ENCODE assay signal across 8 mouse cellular contexts in the genomic region with DNA sequence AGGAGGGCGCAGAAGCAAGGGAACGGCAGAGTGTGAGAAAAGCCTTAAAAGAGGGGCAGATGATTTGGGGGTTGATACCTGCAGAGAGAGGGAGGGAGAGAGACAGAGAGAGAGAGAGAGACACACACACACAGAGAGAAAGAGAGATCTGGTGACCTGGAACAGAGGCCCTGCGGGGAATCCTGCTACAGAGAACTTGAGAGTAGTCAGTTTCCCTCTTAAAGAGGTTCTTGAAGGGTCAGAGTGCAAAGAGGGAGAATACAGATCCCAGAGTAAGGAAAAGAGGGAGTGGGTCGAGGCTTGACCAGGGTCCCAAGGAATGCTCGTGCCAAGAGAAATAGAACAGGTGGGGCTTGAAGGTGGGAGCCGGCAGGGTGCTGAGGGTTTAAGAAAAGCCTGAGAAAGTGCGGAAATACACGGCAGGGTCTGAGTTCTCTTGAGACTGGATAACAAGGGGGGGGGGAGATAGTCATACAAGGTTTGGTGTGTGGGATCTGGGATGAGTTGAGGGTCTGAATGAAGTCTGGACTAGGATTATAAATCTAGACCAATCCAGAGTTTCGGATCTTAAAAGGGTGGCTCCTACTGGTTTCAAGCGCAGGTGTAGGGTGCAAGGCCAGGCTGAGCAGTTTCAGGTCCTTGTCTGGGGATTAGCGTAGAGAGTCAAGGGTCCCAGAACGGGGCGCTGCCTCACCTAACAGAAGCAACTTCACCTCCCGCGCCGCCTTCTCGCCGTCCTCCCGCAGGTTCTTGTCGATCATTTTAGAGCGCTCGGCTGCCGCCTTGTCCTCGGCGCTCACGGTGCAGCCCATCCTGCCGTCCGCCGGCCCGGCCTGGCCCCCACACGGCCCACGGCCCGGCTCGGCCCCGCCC. TPM values are rescaled to one million over a fixed set of nuclear protein-coding genes. Genes with fewer than 3 reads are reported as not detected.
DNase-seq lines count a peak whose midpoint lies in the region; ATAC-seq and TF ChIP-seq lines count a peak whose summit lies in the region.

No protein-coding gene starts in this region.

- peak overlapping the region; percentile 92 for H3K27ac ChIP-seq in kidney, embryonic 15.5 days
- peak overlapping the region; percentile 85 to 96 for H3K27ac ChIP-seq in heart, embryonic 14.5 days (replicated peaks in 1 of 2; ENCODE audit: control insufficient read depth in 1 of 2, insufficient read depth in 1 of 2, low read depth in 2 of 2, low read length in 2 of 2)
- H3K27ac ChIP-seq in macrophage = peak overlapping the region; percentile 95

- H3K79me2 ChIP-seq in macrophage (ENCODE audit: inconsistent target) = peaks cover 54% of the 10 kb centered on the region

- peaks cover 59% of the 10 kb centered on the region for H3K4me1 ChIP-seq in kidney, embryonic 15.5 days
- H3K4me1 ChIP-seq in G1E (ENCODE audit: insufficient read depth, low read depth, low read length) = peaks cover 67% of the 10 kb centered on the region
- peaks cover 37 to 50% of the 10 kb centered on the region in 2 experiments for H3K4me1 ChIP-seq in heart, embryonic 14.5 days (ENCODE audit: control insufficient read depth in 2 of 2, insufficient read depth in 2 of 2, low read length in 2 of 2)

- peak; percentile 1; the same call in 1 of the 2 replicates for ATAC-seq in kidney, embryonic 15.5 days (replicated peaks; ENCODE audit: low FRiP score)
- no peak for ATAC-seq in G1E (ENCODE audit: extremely low read depth, insufficient number of reproducible peaks, low FRiP score, poor library complexity, severe bottlenecking)
- no peak for ATAC-seq in heart, embryonic 14.5 days (ENCODE audit: insufficient number of reproducible peaks, insufficient read depth, low FRiP score, low read depth)
- ATAC-seq in activated CD4-positive, CD25-positive, alpha-beta regulatory T cell, adult 4 months = no peak
- no peak for ATAC-seq in frontal cortex, adult (ENCODE audit: low TSS enrichment)

- H3K4me3 ChIP-seq in kidney, embryonic 15.5 days (replicated peaks) = peak overlapping the region; percentile 93
- H3K4me3 ChIP-seq in G1E (ENCODE audit: low read depth, low read length) (peak overlapping the region; percentile 85), macrophage (ENCODE audit: inconsistent target) (peak overlapping the region; percentile 99)
- H3K4me3 ChIP-seq in heart, embryonic 14.5 days (ENCODE audit: control insufficient read depth in 1 of 2, insufficient read depth in 1 of 2, low read depth in 1 of 2, low read length in 2 of 2) = peak overlapping the region; percentile 78 to 97

- H3K27me3 ChIP-seq in kidney, embryonic 15.5 days = no peaks in the 10 kb centered on the region
- H3K27me3 ChIP-seq in G1E (ENCODE audit: insufficient read depth, low read length) = no peaks in the 10 kb centered on the region
- no peaks in the 10 kb centered on the region for H3K27me3 ChIP-seq in heart, embryonic 14.5 days (ENCODE audit: control insufficient read depth, insufficient read depth, low read length)

- DNase-seq in kidney, postnatal 10 days = no peak
- DNase-seq in G1E (ENCODE audit: low spot score) = peak; percentile 26
- DNase-seq in urinary bladder, postnatal 25 days (ENCODE audit: low spot score) = no peak

- TF ChIP-seq CTCF in G1E (IDR thresholded peaks at IDR 0.05; ENCODE audit: low read depth, low read length) = no peak

- under 1% methylated on average over 35 of the region's 35 CpGs for WGBS in kidney, embryonic 15.5 days
- WGBS in heart, embryonic 14.5 days = under 1% methylated on average over 35 of the region's 35 CpGs
- WGBS in macrophage (ENCODE audit: missing documents) = under 1% methylated on average over 34 of the region's 35 CpGs

- peak overlapping the region; percentile 97 for H3K9ac ChIP-seq in kidney, embryonic 15.5 days
- H3K9ac ChIP-seq in heart, embryonic 14.5 days (ENCODE audit: low read length) = peak overlapping the region; percentile 95

- H3K9me3 ChIP-seq in kidney, embryonic 15.5 days (replicated peaks) = no peaks in the 10 kb centered on the region
- no peaks in the 10 kb centered on the region for H3K9me3 ChIP-seq in G1E (replicated peaks)
- H3K9me3 ChIP-seq in heart, embryonic 14.5 days (ENCODE audit: control insufficient read depth, low read length) = no peaks in the 10 kb centered on the region

- H3K4me2 ChIP-seq in kidney, embryonic 15.5 days = peak overlapping the region; percentile 96
- peak overlapping the region; percentile 81 for H3K4me2 ChIP-seq in heart, embryonic 14.5 days (ENCODE audit: low read length)

- H3K36me3 ChIP-seq in kidney, embryonic 15.5 days = peaks cover 8% of the 10 kb centered on the region; the same call in 1 of the 2 replicates
- H3K36me3 ChIP-seq in G1E (replicated peaks) (peaks cover 38% of the 10 kb centered on the region), macrophage (ENCODE audit: inconsistent target) (no peaks in the 10 kb centered on the region)
- H3K36me3 ChIP-seq in heart, embryonic 14.5 days (ENCODE audit: control insufficient read depth, insufficient read depth, low read length) = peaks cover 24% of the 10 kb centered on the region

RNA-seq across cellular contexts. Expression of gene Gnai2, which starts 0.5 kb away (rescaled TPM):
- 403 and 424 TPM in 2 replicates for polyA plus RNA-seq in kidney, embryonic 15.5 days (2015; fragmentation: Nextera tagmentation; extraction: Ambion mirVana)
- total RNA-seq in G1E (2014; fragmentation: Nextera tagmentation) (337 and 375 TPM in 2 replicates), G1E (2017) (232 TPM in 2 replicates)
- polyA plus RNA-seq in G1E (2012) (657 and 787 TPM in 2 replicates), macrophage (2018) (624 to 802 TPM (median 682 TPM) in 3 replicates)
- 379 and 410 TPM in 2 replicates for polyA plus RNA-seq in heart, embryonic 14.5 days (2014; fragmentation: Nextera tagmentation; extraction: Ambion mirVana)
- 100 to 1,000 TPM in 23 of 26 experiments, 10 to 100 TPM in 3; 71.0 to 453 (median 221) TPM for total RNA-seq in macrophage (2018; cell fraction: chromatin; rRNA removed)
- total RNA-seq in macrophage (2018; cell fraction: cytosol; rRNA removed) = 100 to 1,000 TPM; 541 to 697 (median 633) TPM
- total RNA-seq in macrophage (2018; cell fraction: nucleus; rRNA removed) = 100 to 1,000 TPM; 118 to 431 (median 271) TPM
- polyA plus RNA-seq in activated CD4-positive, CD25-positive, alpha-beta regulatory T cell, adult 4 months (2017; shearing (Covaris generic)) = 100 to 1,000 TPM; 176 to 181 TPM

RNA-seq across cellular contexts. Expression of gene Sema3b, which starts 25.6 kb away (rescaled TPM):
- 21.1 and 22.5 TPM in 2 replicates for polyA plus RNA-seq in kidney, embryonic 15.5 days (2015; fragmentation: Nextera tagmentation; extraction: Ambion mirVana)
- total RNA-seq in G1E (2014; fragmentation: Nextera tagmentation) (not detected in 2 replicates), G1E (2017) (0.27 TPM in 1 of 2 replicates, not detected in the other)
- polyA plus RNA-seq in G1E (2012) (not detected in 2 replicates), macrophage (2018) (not detected in 3 replicates)
- polyA plus RNA-seq in heart, embryonic 14.5 days (2014; fragmentation: Nextera tagmentation; extraction: Ambion mirVana) = 6.5 and 7.2 TPM in 2 replicates
- total RNA-seq in macrophage (2018; cell fraction: chromatin; rRNA removed) = 1 to 10 TPM in 3 of 26 experiments, under 1 TPM in 14, not detected in 9; 0.17 to 2.2 (median 0.60) TPM
- total RNA-seq in macrophage (2018; cell fraction: cytosol; rRNA removed) = under 1 TPM in 3 of 26 experiments, not detected in 23; 0.03 to 0.14 (median 0.06) TPM
- total RNA-seq in macrophage (2018; cell fraction: nucleus; rRNA removed) = 1 to 10 TPM in 1 of 26 experiments, under 1 TPM in 4, not detected in 21; 0.11 to 1.0 (median 0.30) TPM
- polyA plus RNA-seq in activated CD4-positive, CD25-positive, alpha-beta regulatory T cell, adult 4 months (2017; shearing (Covaris generic)) = not detected

RNA-seq across cellular contexts. Expression of gene Slc38a3, which starts 34.7 kb away (rescaled TPM):
- 7.1 and 8.1 TPM in 2 replicates for polyA plus RNA-seq in kidney, embryonic 15.5 days (2015; fragmentation: Nextera tagmentation; extraction: Ambion mirVana)
- total RNA-seq in G1E (2014; fragmentation: Nextera tagmentation) (not detected in 2 replicates), G1E (2017) (0.11 and 0.12 TPM in 2 replicates)
- polyA plus RNA-seq in G1E (2012) (not detected in 2 replicates), macrophage (2018) (not detected in 3 replicates)
- 2.7 TPM in 2 replicates for polyA plus RNA-seq in heart, embryonic 14.5 days (2014; fragmentation: Nextera tagmentation; extraction: Ambion mirVana)
- not detected for total RNA-seq in macrophage (2018; cell fraction: chromatin; rRNA removed)
- not detected for total RNA-seq in macrophage (2018; cell fraction: cytosol; rRNA removed)
- not detected for total RNA-seq in macrophage (2018; cell fraction: nucleus; rRNA removed)
- polyA plus RNA-seq in activated CD4-positive, CD25-positive, alpha-beta regulatory T cell, adult 4 months (2017; shearing (Covaris generic)) = not detected

RNA-seq across cellular contexts. Expression of gene Gnat1, which starts 44.9 kb away (rescaled TPM):
- polyA plus RNA-seq in kidney, embryonic 15.5 days (2015; fragmentation: Nextera tagmentation; extraction: Ambion mirVana) = 3.9 and 4.6 TPM in 2 replicates
- not detected in 2 replicates for total RNA-seq in G1E (2014; fragmentation: Nextera tagmentation)
- 0.05 TPM in 1 of 2 replicates, not detected in the other for total RNA-seq in G1E (2017)
- polyA plus RNA-seq in G1E (2012) = not detected in 2 replicates
- polyA plus RNA-seq in heart, embryonic 14.5 days (2014; fragmentation: Nextera tagmentation; extraction: Ambion mirVana) = 0.63 and 1.7 TPM in 2 replicates
- 1 to 10 TPM in 8 of 26 experiments, not detected in 18; 2.2 to 2.9 (median 2.5) TPM for total RNA-seq in macrophage (2018; cell fraction: chromatin; rRNA removed)
- under 1 TPM in 1 of 26 experiments, not detected in 25; 0.14 TPM for total RNA-seq in macrophage (2018; cell fraction: cytosol; rRNA removed)
- total RNA-seq in macrophage (2018; cell fraction: nucleus; rRNA removed) = 1 to 10 TPM in 4 of 26 experiments, not detected in 22; 1.4 to 4.9 (median 1.9) TPM
- not detected in 3 replicates for polyA plus RNA-seq in macrophage (2018)
- 1 to 10 TPM in 1 of 2 experiments, not detected in 1; 1.1 TPM for polyA plus RNA-seq in activated CD4-positive, CD25-positive, alpha-beta regulatory T cell, adult 4 months (2017; shearing (Covaris generic))

RNA-seq across cellular contexts. Expression of gene Ifrd2, which starts 47.2 kb away (rescaled TPM):
- polyA plus RNA-seq in kidney, embryonic 15.5 days (2015; fragmentation: Nextera tagmentation; extraction: Ambion mirVana) = 47.8 and 55.8 TPM in 2 replicates
- 178 and 183 TPM in 2 replicates for total RNA-seq in G1E (2014; fragmentation: Nextera tagmentation)
- 76.0 and 76.7 TPM in 2 replicates for total RNA-seq in G1E (2017)
- 153 and 156 TPM in 2 replicates for polyA plus RNA-seq in G1E (2012)
- polyA plus RNA-seq in heart, embryonic 14.5 days (2014; fragmentation: Nextera tagmentation; extraction: Ambion mirVana) = 44.6 and 45.7 TPM in 2 replicates
- total RNA-seq in macrophage (2018; cell fraction: chromatin; rRNA removed) = 10 to 100 TPM in 7 of 26 experiments, 1 to 10 TPM in 19; 2.6 to 17.1 (median 7.9) TPM
- total RNA-seq in macrophage (2018; cell fraction: cytosol; rRNA removed) = 10 to 100 TPM in 1 of 26 experiments, 1 to 10 TPM in 25; 3.3 to 10.4 (median 6.3) TPM
- 10 to 100 TPM in 6 of 26 experiments, 1 to 10 TPM in 20; 2.1 to 27.4 (median 5.2) TPM for total RNA-seq in macrophage (2018; cell fraction: nucleus; rRNA removed)
- polyA plus RNA-seq in macrophage (2018) = 4.4 to 25.0 TPM (median 10.0 TPM) in 3 replicates
- 10 to 100 TPM; 28.7 to 33.8 TPM for polyA plus RNA-seq in activated CD4-positive, CD25-positive, alpha-beta regulatory T cell, adult 4 months (2017; shearing (Covaris generic))
